Mouse (Mus musculus): ENCODE results near the gene Gsto1.
"Not testable (repeated sequence)": the region's sequence is repeated elsewhere in the genome, so short reads cannot be mapped to it uniquely, and the experiment has no call there.

The Gsto1 gene

GRCm38 (mm10) chr19:47854796-47855783 is at the start of gene Gsto1:
TSS of gene Gsto1 (plus strand) at chr19:47854970.
- DNase-seq (ENCODE audit: low spot score in 2 of 2), result peak; percentile 88 to 90

GRCm38 (mm10) chr19:47812091-47812490 is 42.7 kb upstream of the Gsto1 start:
- DNase-seq (ENCODE audit: low spot score in 2 of 2), result no peak

- no peak for DNase-seq (ENCODE audit: low spot score in 2 of 2)
Measured at GRCm38 (mm10) chr19:47814721-47815120, 40.0 kb upstream of the Gsto1 start.

- no peak for DNase-seq (ENCODE audit: low spot score in 2 of 2)
Measured at GRCm38 (mm10) chr19:47817692-47818091, 37.1 kb upstream of the Gsto1 start.

- peak; percentile 36 to 58 for DNase-seq (ENCODE audit: low spot score in 2 of 2)
Measured at GRCm38 (mm10) chr19:47820832-47821493, 33.8 kb upstream of the Gsto1 start.

GRCm38 (mm10) chr19:47821494-47821872 is 33.3 kb upstream of the Gsto1 start:
- DNase-seq (ENCODE audit: low spot score in 2 of 2), result no peak

- DNase-seq (ENCODE audit: low spot score in 2 of 2), result no peak
Measured at GRCm38 (mm10) chr19:47822143-47822796, 32.5 kb upstream of the Gsto1 start.

- DNase-seq (ENCODE audit: low spot score in 2 of 2), result no peak
Measured at GRCm38 (mm10) chr19:47824026-47824425, 30.7 kb upstream of the Gsto1 start.

- DNase-seq (ENCODE audit: low spot score in 2 of 2), result no peak
Measured at GRCm38 (mm10) chr19:47829913-47830450, 24.8 kb upstream of the Gsto1 start.

GRCm38 (mm10) chr19:47831111-47831510 is 23.7 kb upstream of the Gsto1 start:
- no peak for DNase-seq (ENCODE audit: low spot score in 2 of 2)

- no peak for DNase-seq (ENCODE audit: low spot score in 2 of 2)
Measured at GRCm38 (mm10) chr19:47832316-47832715, 22.5 kb upstream of the Gsto1 start.

GRCm38 (mm10) chr19:47834614-47835013 is 20.2 kb upstream of the Gsto1 start:
- DNase-seq (ENCODE audit: low spot score in 2 of 2), result no peak

- DNase-seq (ENCODE audit: low spot score in 2 of 2), result no peak
Measured at GRCm38 (mm10) chr19:47835776-47836175, 19.0 kb upstream of the Gsto1 start.

GRCm38 (mm10) chr19:47836701-47837526 is 17.9 kb upstream of the Gsto1 start:
- peak; percentile 21 to 42 for DNase-seq (ENCODE audit: low spot score in 2 of 2)

GRCm38 (mm10) chr19:47837527-47837901 is 17.3 kb upstream of the Gsto1 start:
- no peak for DNase-seq (ENCODE audit: low spot score in 2 of 2)

- not testable (repeated sequence) for DNase-seq (ENCODE audit: low spot score in 2 of 2)
Measured at GRCm38 (mm10) chr19:47841234-47841633, 13.5 kb upstream of the Gsto1 start.

- no peak for DNase-seq (ENCODE audit: low spot score in 2 of 2)
Measured at GRCm38 (mm10) chr19:47849735-47850134, 5.0 kb upstream of the Gsto1 start.

- not testable (repeated sequence) for DNase-seq (ENCODE audit: low spot score in 2 of 2)
Measured at GRCm38 (mm10) chr19:47852131-47852530, 2.6 kb upstream of the Gsto1 start.

GRCm38 (mm10) chr19:47853053-47853452 is 1.7 kb upstream of the Gsto1 start:
- no peak for DNase-seq (ENCODE audit: low spot score in 2 of 2)

- DNase-seq (ENCODE audit: low spot score in 2 of 2), result peak; percentile 38 to 42
Measured at GRCm38 (mm10) chr19:47853951-47854795, 597 bp upstream of the Gsto1 start.

All from heart, adult 9 months (tissue).